Mouse (Mus musculus): ENCODE measurements around the gene Mcu. TPM values are rescaled to one million over a fixed set of nuclear protein-coding genes. Genes with fewer than 3 reads are reported as not detected.

Gene Mcu
- polyA plus RNA-seq, 1 experiment, result 32.4 TPM

- H3K4me1 ChIP-seq (ENCODE audit: control insufficient read depth, insufficient read depth, low read length), result peaks cover 11% of the 10 kb centered on the region
- TF ChIP-seq POLR2A (IDR thresholded peaks at IDR 0.05; ENCODE audit: borderline replicate concordance, insufficient read depth, low read length), result no peak
- TF ChIP-seq CTCF (IDR thresholded peaks at IDR 0.05; ENCODE audit: borderline replicate concordance, insufficient read depth, low read depth, low read length), result no peak
- 66% methylated on average over 2 of the region's 2 CpGs for WGBS
- no peak overlapping the region for H3K4me3 ChIP-seq (replicated peaks; ENCODE audit: insufficient read depth, low read depth, low read length)
- H3K27me3 ChIP-seq (ENCODE audit: control insufficient read depth, insufficient read depth, low read length), result no peaks in the 10 kb centered on the region
- no peak for DNase-seq
- no peak overlapping the region for H3K27ac ChIP-seq (ENCODE audit: insufficient read depth, low read length)
Measured at GRCm38 (mm10) chr10:59565995-59566410, 50.5 kb downstream of the Mcu start.

GRCm38 (mm10) chr10:59564551-59564950 is 51.9 kb downstream of the Mcu start:
- no peak for DNase-seq
- H3K27me3 ChIP-seq (ENCODE audit: control insufficient read depth, insufficient read depth, low read length), result no peaks in the 10 kb centered on the region
- TF ChIP-seq POLR2A (IDR thresholded peaks at IDR 0.05; ENCODE audit: borderline replicate concordance, insufficient read depth, low read length) (no peak), CTCF (IDR thresholded peaks at IDR 0.05; ENCODE audit: borderline replicate concordance, insufficient read depth, low read depth, low read length) (no peak)
- peaks cover 11% of the 10 kb centered on the region for H3K4me1 ChIP-seq (ENCODE audit: control insufficient read depth, insufficient read depth, low read length)
- H3K4me3 ChIP-seq (replicated peaks; ENCODE audit: insufficient read depth, low read depth, low read length), result no peak overlapping the region
- no peak overlapping the region for H3K27ac ChIP-seq (ENCODE audit: insufficient read depth, low read length)
- 70% methylated on average over 5 of the region's 5 CpGs for WGBS

- no peak for DNase-seq
- TF ChIP-seq POLR2A (IDR thresholded peaks at IDR 0.05; ENCODE audit: borderline replicate concordance, insufficient read depth, low read length), result no peak
- TF ChIP-seq CTCF (IDR thresholded peaks at IDR 0.05; ENCODE audit: borderline replicate concordance, insufficient read depth, low read depth, low read length), result no peak
- H3K4me1 ChIP-seq (ENCODE audit: control insufficient read depth, insufficient read depth, low read length), result peaks cover 21% of the 10 kb centered on the region
- H3K27me3 ChIP-seq (ENCODE audit: control insufficient read depth, insufficient read depth, low read length), result no peaks in the 10 kb centered on the region
- H3K4me3 ChIP-seq (replicated peaks; ENCODE audit: insufficient read depth, low read depth, low read length), result no peak overlapping the region
- WGBS, result 30% methylated on average over 4 of the region's 4 CpGs
- H3K27ac ChIP-seq (ENCODE audit: insufficient read depth, low read length), result no peak overlapping the region
Measured at GRCm38 (mm10) chr10:59562511-59562910, 54.0 kb downstream of the Mcu start.

- WGBS, result 97% methylated on average over 5 of the region's 5 CpGs
- Histone ChIP-seq H3K4me1 (ENCODE audit: control insufficient read depth, insufficient read depth, low read length) (peaks cover 36% of the 10 kb centered on the region; the same call in 1 of the 2 replicates), H3K27ac (ENCODE audit: insufficient read depth, low read length) (no peak overlapping the region), H3K27me3 (ENCODE audit: control insufficient read depth, insufficient read depth, low read length) (no peaks in the 10 kb centered on the region), H3K4me3 (replicated peaks; ENCODE audit: insufficient read depth, low read depth, low read length) (no peak overlapping the region)
- TF ChIP-seq CTCF (IDR thresholded peaks at IDR 0.05; ENCODE audit: borderline replicate concordance, insufficient read depth, low read depth, low read length) (no peak), POLR2A (IDR thresholded peaks at IDR 0.05; ENCODE audit: borderline replicate concordance, insufficient read depth, low read length) (no peak)
- no peak for DNase-seq
Measured at GRCm38 (mm10) chr10:59560126-59560525, 56.4 kb downstream of the Mcu start.

GRCm38 (mm10) chr10:59558602-59559001 is 57.9 kb downstream of the Mcu start:
- Histone ChIP-seq H3K4me1 (ENCODE audit: control insufficient read depth, insufficient read depth, low read length) (peaks cover 29% of the 10 kb centered on the region; the same call in 1 of the 2 replicates), H3K4me3 (replicated peaks; ENCODE audit: insufficient read depth, low read depth, low read length) (no peak overlapping the region), H3K27ac (ENCODE audit: insufficient read depth, low read length) (no peak overlapping the region), H3K27me3 (ENCODE audit: control insufficient read depth, insufficient read depth, low read length) (no peaks in the 10 kb centered on the region)
- peak; percentile 44 to 56 for DNase-seq
- 38% methylated on average over 4 of the region's 4 CpGs for WGBS
- TF ChIP-seq POLR2A (IDR thresholded peaks at IDR 0.05; ENCODE audit: borderline replicate concordance, insufficient read depth, low read length), result no peak
- no peak for TF ChIP-seq CTCF (IDR thresholded peaks at IDR 0.05; ENCODE audit: borderline replicate concordance, insufficient read depth, low read depth, low read length)

GRCm38 (mm10) chr10:59558164-59558563 is 58.3 kb downstream of the Mcu start:
- Histone ChIP-seq H3K27me3 (ENCODE audit: control insufficient read depth, insufficient read depth, low read length) (no peaks in the 10 kb centered on the region), H3K27ac (ENCODE audit: insufficient read depth, low read length) (no peak overlapping the region), H3K4me3 (replicated peaks; ENCODE audit: insufficient read depth, low read depth, low read length) (no peak overlapping the region), H3K4me1 (ENCODE audit: control insufficient read depth, insufficient read depth, low read length) (peaks cover 29% of the 10 kb centered on the region; the same call in 1 of the 2 replicates)
- 58% methylated on average over 5 of the region's 5 CpGs for WGBS
- no peak for TF ChIP-seq POLR2A (IDR thresholded peaks at IDR 0.05; ENCODE audit: borderline replicate concordance, insufficient read depth, low read length)
- TF ChIP-seq CTCF (IDR thresholded peaks at IDR 0.05; ENCODE audit: borderline replicate concordance, insufficient read depth, low read depth, low read length), result no peak
- no peak for DNase-seq

GRCm38 (mm10) chr10:59556541-59556940 is 60.0 kb downstream of the Mcu start:
- 31% methylated on average over 5 of the region's 5 CpGs for WGBS
- H3K27me3 ChIP-seq (ENCODE audit: control insufficient read depth, insufficient read depth, low read length), result no peaks in the 10 kb centered on the region
- no peak for TF ChIP-seq CTCF (IDR thresholded peaks at IDR 0.05; ENCODE audit: borderline replicate concordance, insufficient read depth, low read depth, low read length)
- no peak for TF ChIP-seq POLR2A (IDR thresholded peaks at IDR 0.05; ENCODE audit: borderline replicate concordance, insufficient read depth, low read length)
- peaks cover 29% of the 10 kb centered on the region; the same call in 1 of the 2 replicates for H3K4me1 ChIP-seq (ENCODE audit: control insufficient read depth, insufficient read depth, low read length)
- H3K27ac ChIP-seq (ENCODE audit: insufficient read depth, low read length), result no peak overlapping the region
- no peak overlapping the region for H3K4me3 ChIP-seq (replicated peaks; ENCODE audit: insufficient read depth, low read depth, low read length)
- DNase-seq, result peak in 1 of 2 experiments; percentile 51

- Histone ChIP-seq H3K4me1 (ENCODE audit: control insufficient read depth, insufficient read depth, low read length) (peaks cover 29% of the 10 kb centered on the region), H3K27me3 (ENCODE audit: control insufficient read depth, insufficient read depth, low read length) (no peaks in the 10 kb centered on the region), H3K4me3 (replicated peaks; ENCODE audit: insufficient read depth, low read depth, low read length) (no peak overlapping the region), H3K27ac (ENCODE audit: insufficient read depth, low read length) (no peak overlapping the region)
- DNase-seq, result no peak
- 98% methylated on average over 1 of the region's 1 CpGs for WGBS
- TF ChIP-seq CTCF (IDR thresholded peaks at IDR 0.05; ENCODE audit: borderline replicate concordance, insufficient read depth, low read depth, low read length) (0 out of 2 replicates have a peak, but pooled peaks have one; percentile 14), POLR2A (IDR thresholded peaks at IDR 0.05; ENCODE audit: borderline replicate concordance, insufficient read depth, low read length) (no peak)
Measured at GRCm38 (mm10) chr10:59554243-59554642, 62.2 kb downstream of the Mcu start.
